Mouse (Mus musculus) hindbrain, embryonic 12.5 days (tissue): ENCODE measurements around the gene Klrb1b. TPM values are rescaled to one million over a fixed set of nuclear protein-coding genes. Genes with fewer than 3 reads are reported as not detected.
A peak's percentile ranks its signal among the peaks of the same experiment; 100 is the strongest.

Source experiments
- ATAC-seq: fragments of 200-750 bp; cut with Nextera tagmentation; 2 replicates; pipeline ENCODE4 v1.8.0; 2017; ENCODE audit warnings: moderate TSS enrichment; ENCODE audit not compliant: low FRiP score
- H3K27ac ChIP-seq: fragments of 300-500 bp; sonication (generic); 2 replicates; pipeline ENCODE4 v1.5.1; 2016; ENCODE audit warnings: mild to moderate bottlenecking
- H3K27me3 ChIP-seq: fragments of 300-500 bp; sonication (generic); 2 replicates; pipeline ENCODE4 v1.6.1; 2016; ENCODE audit warnings: mild to moderate bottlenecking
- H3K36me3 ChIP-seq: fragments of 300-500 bp; sonication (generic); 2 replicates; pipeline ENCODE4 v1.6.1; 2016; ENCODE audit warnings: mild to moderate bottlenecking
- H3K4me1 ChIP-seq: fragments of 300-500 bp; sonication (generic); 2 replicates; pipeline ENCODE4 v1.6.1; 2016
- H3K4me2 ChIP-seq: fragments of 300-500 bp; sonication (generic); replicated peaks from 2 replicates; pipeline ENCODE4 v1.6.1; 2016; ENCODE audit warnings: mild to moderate bottlenecking
- H3K4me3 ChIP-seq: fragments of 300-500 bp; sonication (generic); 2 replicates; pipeline ENCODE4 v1.5.1; 2016; ENCODE audit warnings: mild to moderate bottlenecking
- H3K9ac ChIP-seq: fragments of 300-500 bp; sonication (generic); 2 replicates; pipeline ENCODE4 v1.6.1; 2016; ENCODE audit warnings: mild to moderate bottlenecking, moderate library complexity
- H3K9me3 ChIP-seq: fragments of 300-500 bp; sonication (generic); replicated peaks from 2 replicates; pipeline ENCODE4 v1.6.1; 2016; ENCODE audit warnings: mild to moderate bottlenecking
- WGBS: fragments of 180-500 bp; shearing (Covaris S2); methylation state at CpG from one replicate; pipeline ENCODE4 v1.1.7; 2016; 5-methylcytosine and 5-hydroxymethylcytosine counted together
- polyA plus RNA-seq: library from polyadenylated mRNA; unstranded; fragments of >200 nt; fragmentation: Nextera tagmentation; extraction: Ambion mirVana; gene quantifications from 2 replicates; pipeline ENCODE4 v1.2.1, GENCODE M21; 2016

Klrb1b gene
- polyA plus RNA-seq, 1 experiment from 2014 or later = not detected

DNA sequence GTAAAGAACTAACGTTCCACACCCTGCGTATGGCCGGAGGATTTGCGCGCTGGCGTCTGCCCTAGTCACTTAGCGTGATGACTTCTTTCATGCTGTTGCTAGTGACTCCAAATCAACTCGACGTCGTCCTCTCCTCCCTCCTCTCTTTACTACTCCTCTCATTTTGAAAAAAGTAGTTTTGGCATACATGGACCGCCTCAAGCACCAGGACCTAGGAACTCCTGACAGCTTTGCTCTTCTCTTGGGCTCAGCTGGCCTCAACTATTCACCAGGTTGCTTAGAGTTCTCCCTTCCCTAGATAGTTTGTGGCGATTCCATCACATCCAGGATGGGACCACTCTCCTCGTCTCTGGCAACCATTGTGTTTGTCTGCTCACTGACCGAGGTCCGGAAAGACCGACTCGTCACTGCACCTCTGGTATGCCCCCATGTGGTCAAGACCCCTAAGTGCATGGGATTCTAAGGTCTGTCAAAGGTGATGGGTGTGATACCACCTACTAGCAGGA, 13.2 kb upstream of the Klrb1b start:
- H3K36me3 ChIP-seq = no peaks in the 10 kb centered on the region
- peak overlapping the region; percentile 58 for H3K27ac ChIP-seq
- 0% methylated on average over 17 of the region's 17 CpGs for WGBS
- peaks cover 23% of the 10 kb centered on the region for H3K4me1 ChIP-seq
- no peaks in the 10 kb centered on the region for H3K27me3 ChIP-seq
- H3K4me3 ChIP-seq = peak overlapping the region; percentile 72
- H3K9me3 ChIP-seq = no peaks in the 10 kb centered on the region
- ATAC-seq = peak; percentile 13
- H3K9ac ChIP-seq = peak overlapping the region; percentile 8; the same call in 1 of the 2 replicates
- peak overlapping the region; percentile 55 for H3K4me2 ChIP-seq

DNA sequence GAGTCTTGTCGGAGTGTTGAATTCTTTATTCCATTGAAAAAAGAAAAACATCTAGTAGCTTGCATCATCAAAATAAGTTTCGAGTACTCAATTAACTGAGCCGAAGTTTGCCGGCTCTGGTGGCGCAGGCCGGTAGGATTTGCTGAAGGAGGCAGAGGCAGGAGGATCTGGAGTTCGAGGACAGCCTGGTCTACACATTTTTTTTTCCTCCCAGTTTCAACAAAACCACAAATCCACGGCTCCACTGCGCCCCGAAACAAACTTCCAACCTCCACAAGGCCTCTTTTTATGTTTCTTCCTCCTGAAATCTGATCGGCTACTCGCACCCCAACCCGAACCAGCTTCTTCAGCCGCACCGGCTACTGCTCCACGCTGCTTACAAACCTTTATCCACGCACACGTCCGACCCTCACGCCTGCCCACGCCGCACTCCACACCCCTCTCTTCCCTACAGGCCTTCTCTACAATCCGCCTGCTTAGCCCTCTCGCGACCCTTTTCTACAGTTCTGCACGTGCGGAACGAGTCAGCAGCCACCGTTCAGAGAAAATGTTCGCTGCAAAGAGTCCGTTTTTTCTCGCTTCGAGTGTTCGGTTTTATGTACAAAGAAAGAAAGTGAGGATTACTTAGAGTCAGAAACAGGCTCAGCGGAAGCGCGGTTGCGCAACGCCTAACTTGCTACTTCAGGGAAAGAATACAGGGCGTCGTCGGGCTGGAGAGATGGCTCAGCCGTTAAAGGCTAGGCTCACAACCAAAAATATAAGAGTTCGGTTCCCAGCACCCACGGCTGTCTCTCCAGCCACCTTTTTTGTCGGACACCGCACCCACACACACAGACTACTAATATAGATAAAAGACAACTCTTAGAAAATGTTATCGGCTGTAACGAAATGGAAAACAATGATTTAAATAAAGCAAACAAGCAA, 12.5 kb upstream of the Klrb1b start:
- peak overlapping the region; percentile 86 for H3K27ac ChIP-seq
- under 1% methylated on average over 49 of the region's 49 CpGs for WGBS

GRCm38 (mm10) chr6:128837454-128838341, 11.6 kb upstream of the Klrb1b start:
- Histone ChIP-seq H3K27me3 (no peaks in the 10 kb centered on the region), H3K9ac (peak overlapping the region; percentile 54), H3K4me3 (peak overlapping the region; percentile 72), H3K4me1 (peaks cover 20% of the 10 kb centered on the region), H3K4me2 (peak overlapping the region; percentile 55), H3K36me3 (no peaks in the 10 kb centered on the region), H3K9me3 (no peaks in the 10 kb centered on the region), H3K27ac (peak overlapping the region; percentile 70)
- WGBS = 2% methylated on average over 14 of the region's 14 CpGs
- ATAC-seq = peak; percentile 33

More for the DNA sequence above, 12.5 kb upstream of the Klrb1b start:
- Histone ChIP-seq H3K9me3 (no peaks in the 10 kb centered on the region), H3K4me2 (peak overlapping the region; percentile 55), H3K9ac (peak overlapping the region; percentile 73), H3K36me3 (no peaks in the 10 kb centered on the region), H3K27me3 (no peaks in the 10 kb centered on the region), H3K4me3 (peak overlapping the region; percentile 72), H3K4me1 (peaks cover 20% of the 10 kb centered on the region)
- ATAC-seq = peak; percentile 43

DNA sequence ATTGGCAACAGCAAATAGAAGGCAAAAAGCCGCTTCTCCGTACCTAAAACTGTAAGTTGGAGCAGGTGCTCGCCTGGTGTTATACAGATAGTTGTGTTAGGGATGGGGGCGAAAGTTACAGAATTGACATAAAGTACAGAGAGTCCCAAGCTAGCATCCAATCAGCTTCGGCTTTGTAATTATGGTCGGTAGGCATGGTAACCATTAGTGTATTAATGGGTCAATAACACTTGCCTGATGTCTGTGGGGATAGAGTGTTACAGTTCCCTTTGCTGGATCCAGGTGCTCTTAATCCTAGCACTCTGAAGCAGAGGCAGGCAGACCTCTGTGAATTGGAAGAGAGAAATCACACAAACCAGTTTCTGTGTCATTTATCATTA, 10.8 kb upstream of the Klrb1b start:
- Histone ChIP-seq H3K9me3 (no peaks in the 10 kb centered on the region), H3K9ac (no peak overlapping the region), H3K36me3 (no peaks in the 10 kb centered on the region), H3K27me3 (no peaks in the 10 kb centered on the region), H3K4me2 (peak overlapping the region; percentile 55), H3K4me3 (peak overlapping the region; percentile 72), H3K4me1 (peaks cover 18% of the 10 kb centered on the region), H3K27ac (no peak overlapping the region)
- no peak for ATAC-seq
- 89% methylated on average over 6 of the region's 6 CpGs for WGBS

- no peak for ATAC-seq
- Histone ChIP-seq H3K4me1 (peaks cover 14% of the 10 kb centered on the region), H3K27ac (no peak overlapping the region), H3K4me3 (no peak overlapping the region), H3K4me2 (no peak overlapping the region), H3K9ac (no peak overlapping the region), H3K36me3 (no peaks in the 10 kb centered on the region), H3K9me3 (no peaks in the 10 kb centered on the region), H3K27me3 (no peaks in the 10 kb centered on the region)
- 78% methylated on average over 8 of the region's 8 CpGs for WGBS
Measured at GRCm38 (mm10) chr6:128836191-128836954, 10.2 kb upstream of the Klrb1b start.

DNA sequence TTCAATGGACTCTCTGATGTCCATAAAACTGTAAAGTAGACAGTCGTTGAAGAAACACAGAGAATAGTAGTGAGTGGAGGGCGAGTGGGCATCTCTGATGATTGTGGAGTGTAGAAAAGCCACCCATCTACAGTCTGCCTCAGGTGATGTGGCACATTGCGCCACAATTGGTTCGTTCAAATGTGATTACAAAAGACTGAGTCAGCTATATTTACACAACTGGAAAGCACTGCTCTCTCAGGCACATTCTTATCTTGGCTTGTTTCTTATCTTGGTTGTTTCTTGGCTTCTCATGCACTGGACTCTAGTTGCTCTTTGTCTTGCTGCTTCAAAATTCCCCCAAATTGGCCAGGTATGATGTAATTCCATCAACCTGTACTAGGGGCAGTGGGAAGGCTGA, 9.4 kb upstream of the Klrb1b start:
- Histone ChIP-seq H3K27me3 (no peaks in the 10 kb centered on the region), H3K27ac (no peak overlapping the region), H3K9me3 (no peaks in the 10 kb centered on the region), H3K36me3 (no peaks in the 10 kb centered on the region), H3K4me2 (no peak overlapping the region), H3K9ac (no peak overlapping the region), H3K4me1 (peaks cover 14% of the 10 kb centered on the region), H3K4me3 (no peak overlapping the region)
- no peak for ATAC-seq
- WGBS = 84% methylated on average over 4 of the region's 4 CpGs

DNA sequence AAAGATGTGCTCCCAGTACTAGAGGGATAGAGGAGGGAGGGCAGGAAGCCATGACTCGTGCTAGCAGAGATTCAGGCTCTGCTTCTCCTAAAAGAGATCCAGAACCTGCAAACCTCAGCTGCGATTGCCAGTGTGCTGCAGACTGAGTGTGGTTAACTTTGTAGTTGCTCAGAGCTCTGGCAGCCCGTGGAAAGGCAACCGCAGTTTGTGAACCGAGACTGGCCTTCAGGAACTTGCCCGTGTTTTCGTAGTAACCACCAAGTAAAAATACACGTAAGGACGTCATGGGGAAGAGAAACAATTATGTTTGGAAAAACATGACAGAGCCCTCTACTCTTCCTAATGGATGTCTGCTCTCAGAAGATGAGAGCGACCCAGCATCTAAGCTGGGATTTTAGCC, 6.9 kb upstream of the Klrb1b start:
- Histone ChIP-seq H3K9ac (no peak overlapping the region), H3K4me1 (peaks cover 9% of the 10 kb centered on the region), H3K4me3 (no peak overlapping the region), H3K4me2 (no peak overlapping the region), H3K36me3 (no peaks in the 10 kb centered on the region), H3K27me3 (no peaks in the 10 kb centered on the region), H3K9me3 (no peaks in the 10 kb centered on the region), H3K27ac (no peak overlapping the region)
- WGBS = 85% methylated on average over 10 of the region's 10 CpGs
- no peak for ATAC-seq

GRCm38 (mm10) chr6:128829837-128830236, 3.7 kb upstream of the Klrb1b start:
- Histone ChIP-seq H3K9ac (no peak overlapping the region), H3K36me3 (no peaks in the 10 kb centered on the region), H3K4me1 (no peaks in the 10 kb centered on the region), H3K27ac (no peak overlapping the region), H3K4me3 (no peak overlapping the region), H3K27me3 (no peaks in the 10 kb centered on the region), H3K9me3 (no peaks in the 10 kb centered on the region), H3K4me2 (no peak overlapping the region)
- no peak for ATAC-seq
- 62% methylated on average over 4 of the region's 4 CpGs for WGBS

GRCm38 (mm10) chr6:128826781-128827180, 650 bp upstream of the Klrb1b start:
- H3K4me2 ChIP-seq = no peak overlapping the region
- H3K9ac ChIP-seq = no peak overlapping the region
- H3K9me3 ChIP-seq = no peaks in the 10 kb centered on the region
- no peak overlapping the region for H3K27ac ChIP-seq
- no peaks in the 10 kb centered on the region for H3K36me3 ChIP-seq
- H3K4me1 ChIP-seq = no peaks in the 10 kb centered on the region
- ATAC-seq = no peak
- no peaks in the 10 kb centered on the region for H3K27me3 ChIP-seq
- H3K4me3 ChIP-seq = no peak overlapping the region
- 90% methylated on average over 3 of the region's 3 CpGs for WGBS

DNA sequence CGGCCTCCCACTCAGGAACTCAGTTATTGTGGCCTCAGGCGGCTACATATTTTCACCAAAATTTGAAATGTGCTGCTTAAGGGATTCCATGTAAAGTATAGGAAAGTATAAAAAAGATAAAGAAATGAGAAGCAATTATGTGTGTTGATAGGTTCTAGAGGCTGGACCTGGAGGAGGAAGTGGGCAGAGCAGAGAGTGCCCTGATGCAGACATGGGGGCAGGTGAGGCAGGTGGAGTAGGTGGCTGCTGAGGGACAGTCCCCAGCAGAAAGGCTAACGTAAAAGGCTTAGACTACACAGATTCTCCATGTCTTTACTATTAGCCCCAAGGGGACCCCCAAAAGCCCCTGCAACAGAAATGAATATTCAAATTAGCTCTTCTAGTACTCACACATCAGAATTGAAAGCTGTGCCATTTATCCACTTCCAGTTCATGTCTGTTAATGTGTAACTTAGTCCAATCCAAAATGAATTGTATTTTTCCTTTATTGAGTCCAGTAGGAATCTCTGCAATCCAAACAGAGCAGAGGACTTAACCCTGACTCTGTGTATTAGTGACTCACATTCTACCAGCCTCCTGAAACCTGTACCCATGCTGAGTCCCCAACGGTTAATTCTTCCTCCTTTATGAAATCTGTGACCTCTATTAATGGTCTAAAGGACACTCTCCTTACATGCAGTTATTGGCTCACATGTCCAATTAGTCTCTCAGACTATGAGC, 7.9 kb downstream of the Klrb1b start:
- 79% methylated on average over 4 of the region's 4 CpGs for WGBS

DNA sequence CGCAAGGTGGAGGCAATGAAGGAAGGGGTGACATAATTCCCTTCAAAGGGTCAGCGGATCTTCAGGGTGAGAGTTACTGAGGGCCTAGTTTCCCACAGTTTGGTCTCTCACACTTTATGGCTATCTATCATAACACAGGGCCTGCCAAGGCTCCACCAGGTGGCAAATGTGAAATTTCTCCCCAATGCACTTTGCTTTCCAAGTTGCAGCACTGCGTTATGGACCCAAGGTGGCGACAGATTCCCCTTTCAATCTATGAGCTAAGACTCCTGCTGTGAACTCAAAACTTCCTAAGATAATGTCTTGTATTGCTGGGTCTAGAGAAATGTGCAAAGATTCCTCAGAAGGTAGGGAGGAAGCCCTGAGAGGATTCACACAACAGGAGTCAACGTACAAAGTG, 17.6 kb downstream of the Klrb1b start:
- no peak for ATAC-seq
- no peaks in the 10 kb centered on the region for H3K36me3 ChIP-seq
- no peak overlapping the region for H3K4me2 ChIP-seq
- H3K4me1 ChIP-seq = no peaks in the 10 kb centered on the region
- no peaks in the 10 kb centered on the region for H3K27me3 ChIP-seq
- H3K27ac ChIP-seq = no peak overlapping the region
- no peak overlapping the region for H3K4me3 ChIP-seq
- no peaks in the 10 kb centered on the region for H3K9me3 ChIP-seq
- WGBS = 94% methylated on average over 5 of the region's 5 CpGs
- H3K9ac ChIP-seq = no peak overlapping the region

More for the DNA sequence above, 7.9 kb downstream of the Klrb1b start:
- Histone ChIP-seq H3K9me3 (no peaks in the 10 kb centered on the region), H3K4me3 (no peak overlapping the region), H3K9ac (no peak overlapping the region), H3K27me3 (no peaks in the 10 kb centered on the region), H3K4me2 (no peak overlapping the region), H3K36me3 (no peaks in the 10 kb centered on the region), H3K27ac (no peak overlapping the region), H3K4me1 (no peaks in the 10 kb centered on the region)
- ATAC-seq = no peak
